Mouse (Mus musculus): Measurements from ENCODE around the gene Bckdhb. TPM values are rescaled to one million over a fixed set of nuclear protein-coding genes. Genes with fewer than 3 reads are reported as not detected.

Gene Bckdhb
- polyA plus RNA-seq, 1 experiment from 2014 or later: 35.6 TPM

DNA sequence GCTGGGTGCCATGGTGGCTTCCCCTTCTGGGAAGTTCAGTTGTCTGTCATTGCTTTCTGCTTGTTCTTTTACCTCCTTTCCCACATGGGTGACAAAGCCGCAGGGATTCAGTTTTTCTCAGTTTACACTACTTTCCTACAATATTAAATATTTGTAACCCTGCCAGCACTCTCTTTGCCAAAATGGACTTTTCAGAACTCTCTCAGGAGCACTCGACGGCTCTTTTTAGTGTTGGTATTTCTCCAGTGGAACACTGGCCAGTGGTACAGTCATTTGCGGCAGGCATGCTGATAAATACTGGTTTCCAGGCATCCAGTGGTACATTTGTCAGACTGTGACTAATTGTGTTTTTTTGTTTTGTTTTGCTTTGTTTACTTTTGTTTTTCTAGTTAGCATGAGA lies 139.2 kb downstream of the Bckdhb start:
- no peaks in the 10 kb centered on the region for H3K27me3 ChIP-seq (replicated peaks; ENCODE audit: control insufficient read depth, insufficient read depth, low read length)
- DNase-seq (ENCODE audit: low spot score): no peak
- H3K4me2 ChIP-seq (ENCODE audit: low read length): no peak overlapping the region
- ATAC-seq: no peak
- 86% methylated on average over 4 of the region's 4 CpGs for WGBS
- no peak overlapping the region for H3K4me3 ChIP-seq (ENCODE audit: low read depth, low read length)
- H3K27ac ChIP-seq (ENCODE audit: low read depth, low read length): no peak overlapping the region
- H3K36me3 ChIP-seq (ENCODE audit: control insufficient read depth, insufficient read depth, low read length): no peaks in the 10 kb centered on the region
- no peak overlapping the region for H3K9ac ChIP-seq (ENCODE audit: low read length)
- H3K9me3 ChIP-seq (replicated peaks; ENCODE audit: control insufficient read depth, low read length): no peaks in the 10 kb centered on the region
- H3K4me1 ChIP-seq (ENCODE audit: control insufficient read depth, insufficient read depth, low read length): 0 out of 2 replicates have a peak, but pooled peaks cover 3% of the 10 kb centered on the region

DNA sequence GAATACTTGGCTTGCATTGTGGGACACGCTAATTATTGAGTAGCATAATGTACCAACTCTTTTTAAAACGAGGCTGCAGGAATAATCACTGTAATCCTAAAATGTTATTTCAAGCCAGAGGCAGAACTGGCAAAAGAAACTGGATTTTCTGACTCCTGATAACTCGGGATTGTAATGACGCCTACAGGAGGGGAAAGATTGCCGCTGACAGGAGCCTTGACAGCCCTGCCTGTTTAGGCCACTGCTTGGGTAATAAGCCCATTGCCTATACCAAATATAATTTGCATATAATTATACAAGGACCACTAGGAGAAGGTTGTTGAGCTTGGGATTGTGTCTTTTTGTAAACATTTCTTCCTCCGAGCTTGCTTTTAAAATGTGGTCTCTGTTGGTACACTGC lies 145.3 kb downstream of the Bckdhb start:
- 27% methylated on average over 6 of the region's 6 CpGs for WGBS
- no peak overlapping the region for H3K9ac ChIP-seq (ENCODE audit: low read length)
- no peaks in the 10 kb centered on the region for H3K36me3 ChIP-seq (ENCODE audit: control insufficient read depth, insufficient read depth, low read length)
- ATAC-seq: peak; percentile 77
- H3K9me3 ChIP-seq (replicated peaks; ENCODE audit: control insufficient read depth, low read length): no peaks in the 10 kb centered on the region
- peak overlapping the region; percentile 41; the same call in 1 of the 2 replicates for H3K27ac ChIP-seq (ENCODE audit: low read depth, low read length)
- peaks cover 9% of the 10 kb centered on the region for H3K4me1 ChIP-seq (ENCODE audit: control insufficient read depth, insufficient read depth, low read length)
- H3K4me3 ChIP-seq (ENCODE audit: low read depth, low read length): no peak overlapping the region
- H3K4me2 ChIP-seq (ENCODE audit: low read length): no peak overlapping the region
- H3K27me3 ChIP-seq (replicated peaks; ENCODE audit: control insufficient read depth, insufficient read depth, low read length): no peaks in the 10 kb centered on the region
- peak; percentile 40 for DNase-seq (ENCODE audit: low spot score)

DNA sequence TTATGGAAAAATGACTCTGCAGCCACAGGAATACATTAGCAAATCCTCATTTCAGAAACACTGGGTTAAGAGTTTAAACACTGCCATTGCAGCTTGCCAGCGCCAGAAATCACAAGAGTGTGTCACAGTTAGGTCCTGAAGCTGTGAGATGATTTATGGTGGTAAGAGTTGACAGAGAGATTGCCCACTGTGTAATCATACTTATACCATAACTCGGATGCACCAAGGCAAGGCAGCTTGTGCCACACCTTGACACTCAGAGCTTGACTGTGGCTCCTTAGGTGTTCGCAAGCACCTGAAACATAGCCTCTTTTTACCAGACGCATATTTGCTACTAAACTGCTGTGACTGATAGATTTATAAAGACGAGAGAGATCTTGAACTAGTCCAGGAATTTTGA lies 145.8 kb downstream of the Bckdhb start:
- no peaks in the 10 kb centered on the region for H3K9me3 ChIP-seq (replicated peaks; ENCODE audit: control insufficient read depth, low read length)
- no peaks in the 10 kb centered on the region for H3K27me3 ChIP-seq (replicated peaks; ENCODE audit: control insufficient read depth, insufficient read depth, low read length)
- no peak for DNase-seq (ENCODE audit: low spot score)
- H3K9ac ChIP-seq (ENCODE audit: low read length): no peak overlapping the region
- no peaks in the 10 kb centered on the region for H3K36me3 ChIP-seq (ENCODE audit: control insufficient read depth, insufficient read depth, low read length)
- H3K27ac ChIP-seq (ENCODE audit: low read depth, low read length): peak overlapping the region; percentile 41; the same call in 1 of the 2 replicates
- ATAC-seq: peak; percentile 27
- H3K4me2 ChIP-seq (ENCODE audit: low read length): no peak overlapping the region
- H3K4me1 ChIP-seq (ENCODE audit: control insufficient read depth, insufficient read depth, low read length): peaks cover 9% of the 10 kb centered on the region
- WGBS: 50% methylated on average over 5 of the region's 5 CpGs
- H3K4me3 ChIP-seq (ENCODE audit: low read depth, low read length): no peak overlapping the region

DNA sequence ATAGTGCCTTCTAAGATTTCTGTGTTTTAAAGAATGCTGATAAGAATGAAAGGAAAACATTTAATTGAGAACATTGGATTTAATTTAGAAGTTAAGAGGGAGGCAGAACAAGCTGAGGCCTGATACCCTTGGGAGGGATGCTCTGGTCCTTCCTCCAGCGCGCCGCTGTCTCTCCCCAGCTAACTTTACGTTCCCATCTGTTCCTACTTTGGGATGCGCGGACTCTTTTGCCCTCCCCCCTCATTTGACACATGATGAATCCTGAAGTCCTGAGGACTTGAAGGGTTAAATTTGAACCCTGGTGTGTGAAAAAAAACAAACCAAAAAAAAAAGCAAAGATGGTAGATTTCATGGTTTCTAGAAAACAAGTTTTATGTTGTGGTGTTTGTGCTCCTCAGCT lies 147.6 kb downstream of the Bckdhb start:
- 91% methylated on average over 6 of the region's 6 CpGs for WGBS
- DNase-seq (ENCODE audit: low spot score) (no peak), ATAC-seq (no peak)
- peaks cover 6% of the 10 kb centered on the region for H3K4me1 ChIP-seq (ENCODE audit: control insufficient read depth, insufficient read depth, low read length)
- H3K4me2 ChIP-seq (ENCODE audit: low read length): no peak overlapping the region
- H3K4me3 ChIP-seq (ENCODE audit: low read depth, low read length): no peak overlapping the region
- no peaks in the 10 kb centered on the region for H3K36me3 ChIP-seq (ENCODE audit: control insufficient read depth, insufficient read depth, low read length)
- no peaks in the 10 kb centered on the region for H3K27me3 ChIP-seq (replicated peaks; ENCODE audit: control insufficient read depth, insufficient read depth, low read length)
- H3K9me3 ChIP-seq (replicated peaks; ENCODE audit: control insufficient read depth, low read length): no peaks in the 10 kb centered on the region
- no peak overlapping the region for H3K9ac ChIP-seq (ENCODE audit: low read length)
- no peak overlapping the region for H3K27ac ChIP-seq (ENCODE audit: low read depth, low read length)

DNA sequence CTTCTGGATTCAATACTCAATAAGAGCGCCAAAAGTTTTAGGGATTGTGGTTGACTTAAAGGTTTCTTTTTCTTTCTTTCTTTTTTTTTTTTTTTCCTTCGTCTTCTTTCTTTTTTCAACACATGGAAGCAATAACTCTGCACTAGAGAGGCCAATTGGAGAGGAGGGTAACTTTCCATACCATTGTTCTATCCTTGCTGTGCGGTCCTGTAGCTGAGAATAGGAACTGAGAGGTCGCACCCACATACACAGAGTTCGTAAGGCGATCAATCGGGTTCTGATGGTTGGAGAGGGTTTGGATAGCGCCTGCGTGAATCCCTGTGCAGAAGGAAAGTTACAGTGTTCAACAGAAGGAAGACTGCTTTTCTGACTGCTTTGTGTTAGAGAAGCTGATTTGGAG lies 148.3 kb downstream of the Bckdhb start:
- no peak overlapping the region for H3K4me2 ChIP-seq (ENCODE audit: low read length)
- H3K27me3 ChIP-seq (replicated peaks; ENCODE audit: control insufficient read depth, insufficient read depth, low read length): no peaks in the 10 kb centered on the region
- no peaks in the 10 kb centered on the region for H3K36me3 ChIP-seq (ENCODE audit: control insufficient read depth, insufficient read depth, low read length)
- peaks cover 6% of the 10 kb centered on the region for H3K4me1 ChIP-seq (ENCODE audit: control insufficient read depth, insufficient read depth, low read length)
- H3K27ac ChIP-seq (ENCODE audit: low read depth, low read length): no peak overlapping the region
- no peak overlapping the region for H3K9ac ChIP-seq (ENCODE audit: low read length)
- no peaks in the 10 kb centered on the region for H3K9me3 ChIP-seq (replicated peaks; ENCODE audit: control insufficient read depth, low read length)
- WGBS: 83% methylated on average over 9 of the region's 9 CpGs
- DNase-seq (ENCODE audit: low spot score): no peak
- ATAC-seq: no peak
- no peak overlapping the region for H3K4me3 ChIP-seq (ENCODE audit: low read depth, low read length)

DNA sequence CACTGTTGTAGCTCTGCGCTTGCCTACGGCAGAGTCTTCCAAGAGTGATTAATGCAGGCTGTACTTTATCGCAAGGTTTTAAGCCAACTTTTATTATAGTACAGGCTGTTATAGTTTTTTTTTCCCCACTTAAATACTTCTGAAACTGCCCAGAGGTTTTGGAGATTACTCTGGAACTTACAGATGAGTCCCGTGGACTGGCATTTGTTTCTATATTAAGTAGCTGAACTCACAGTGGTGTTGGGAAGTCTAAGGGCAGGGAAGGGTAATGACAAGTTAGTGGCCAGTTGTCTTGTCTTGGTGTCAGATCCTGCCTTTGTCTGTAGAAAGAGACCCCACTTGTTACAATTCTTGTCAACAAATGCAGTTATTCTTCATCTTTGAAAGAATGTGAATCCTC lies 158.6 kb downstream of the Bckdhb start:
- H3K27me3 ChIP-seq (replicated peaks; ENCODE audit: control insufficient read depth, insufficient read depth, low read length): no peaks in the 10 kb centered on the region
- H3K4me1 ChIP-seq (ENCODE audit: control insufficient read depth, insufficient read depth, low read length): no peaks in the 10 kb centered on the region
- H3K4me2 ChIP-seq (ENCODE audit: low read length): no peak overlapping the region
- DNase-seq (ENCODE audit: low spot score) (no peak), ATAC-seq (no peak)
- H3K9me3 ChIP-seq (replicated peaks; ENCODE audit: control insufficient read depth, low read length): no peaks in the 10 kb centered on the region
- 90% methylated on average over 4 of the region's 4 CpGs for WGBS
- no peak overlapping the region for H3K4me3 ChIP-seq (ENCODE audit: low read depth, low read length)
- H3K36me3 ChIP-seq (ENCODE audit: control insufficient read depth, insufficient read depth, low read length): no peaks in the 10 kb centered on the region
- H3K27ac ChIP-seq (ENCODE audit: low read depth, low read length): no peak overlapping the region
- H3K9ac ChIP-seq (ENCODE audit: low read length): no peak overlapping the region

DNA sequence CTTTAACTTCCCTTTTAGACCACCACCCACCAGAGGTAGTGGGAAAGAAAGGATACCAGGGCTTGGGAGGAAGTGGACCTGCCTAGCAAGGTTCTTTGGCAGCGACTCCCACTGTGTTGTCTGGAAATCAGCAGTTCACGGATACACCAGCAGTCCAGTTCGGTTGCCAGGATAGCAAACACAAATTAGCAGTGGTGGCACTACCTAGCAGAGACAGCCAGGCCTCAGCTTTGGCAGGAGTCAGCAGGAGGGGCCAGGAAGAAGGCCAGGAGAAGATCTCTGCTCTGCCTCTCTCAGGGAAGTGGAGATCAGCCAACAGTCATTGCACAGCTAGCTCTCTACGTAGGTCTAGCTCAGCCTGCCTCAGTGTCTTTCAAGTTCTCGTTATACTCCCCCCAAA lies 159.7 kb downstream of the Bckdhb start:
- H3K4me1 ChIP-seq (ENCODE audit: control insufficient read depth, insufficient read depth, low read length): no peaks in the 10 kb centered on the region
- no peaks in the 10 kb centered on the region for H3K36me3 ChIP-seq (ENCODE audit: control insufficient read depth, insufficient read depth, low read length)
- no peak overlapping the region for H3K27ac ChIP-seq (ENCODE audit: low read depth, low read length)
- no peak overlapping the region for H3K9ac ChIP-seq (ENCODE audit: low read length)
- no peak overlapping the region for H3K4me2 ChIP-seq (ENCODE audit: low read length)
- DNase-seq (ENCODE audit: low spot score) (no peak), ATAC-seq (no peak; the same call in 1 of the 2 replicates)
- no peak overlapping the region for H3K4me3 ChIP-seq (ENCODE audit: low read depth, low read length)
- H3K27me3 ChIP-seq (replicated peaks; ENCODE audit: control insufficient read depth, insufficient read depth, low read length): no peaks in the 10 kb centered on the region
- H3K9me3 ChIP-seq (replicated peaks; ENCODE audit: control insufficient read depth, low read length): no peaks in the 10 kb centered on the region
- WGBS: 78% methylated on average over 5 of the region's 5 CpGs

DNA sequence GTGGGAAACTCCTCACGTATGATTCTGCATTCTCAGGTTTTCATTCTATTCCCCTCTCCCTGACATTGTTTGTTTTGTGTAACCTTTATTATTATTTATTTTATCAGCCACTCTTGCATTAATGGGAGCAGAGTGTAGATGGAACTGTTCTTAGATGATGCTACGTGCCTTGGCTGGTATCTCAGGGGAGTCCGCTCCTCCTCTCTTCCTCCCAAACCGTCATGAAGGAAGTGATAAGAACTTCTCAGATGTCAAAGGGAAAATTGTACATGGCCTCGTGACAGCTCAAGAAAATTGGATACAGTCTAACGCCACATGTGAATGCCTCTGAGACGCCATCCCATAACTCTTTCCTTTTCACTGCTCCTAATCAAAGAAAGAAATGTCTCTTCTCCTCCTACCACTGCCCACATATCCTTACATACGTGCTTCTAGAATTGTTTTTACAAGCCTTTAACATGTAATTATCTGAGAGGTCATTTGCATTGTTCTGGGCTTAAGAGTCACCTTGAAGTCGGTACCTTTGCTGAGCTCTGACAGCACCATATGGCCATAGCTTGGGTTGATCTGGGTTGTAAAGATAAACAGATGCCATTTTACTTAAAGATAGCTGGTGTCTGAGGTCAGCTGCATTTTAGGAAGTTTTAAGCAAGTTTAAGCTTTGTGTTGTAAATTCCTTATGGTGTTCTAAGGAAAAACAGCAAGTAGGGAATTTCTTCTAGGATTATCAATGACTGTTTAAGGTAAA lies 165.5 kb downstream of the Bckdhb start:
- ATAC-seq (no peak), DNase-seq (ENCODE audit: low spot score) (no peak)
- Histone ChIP-seq H3K4me1 (ENCODE audit: control insufficient read depth, insufficient read depth, low read length) (no peaks in the 10 kb centered on the region), H3K9me3 (replicated peaks; ENCODE audit: control insufficient read depth, low read length) (no peaks in the 10 kb centered on the region), H3K9ac (ENCODE audit: low read length) (no peak overlapping the region), H3K4me2 (ENCODE audit: low read length) (no peak overlapping the region), H3K4me3 (ENCODE audit: low read depth, low read length) (no peak overlapping the region), H3K27ac (ENCODE audit: low read depth, low read length) (no peak overlapping the region), H3K27me3 (replicated peaks; ENCODE audit: control insufficient read depth, insufficient read depth, low read length) (no peaks in the 10 kb centered on the region), H3K36me3 (ENCODE audit: control insufficient read depth, insufficient read depth, low read length) (no peaks in the 10 kb centered on the region)
- WGBS: 87% methylated on average over 9 of the region's 9 CpGs

DNA sequence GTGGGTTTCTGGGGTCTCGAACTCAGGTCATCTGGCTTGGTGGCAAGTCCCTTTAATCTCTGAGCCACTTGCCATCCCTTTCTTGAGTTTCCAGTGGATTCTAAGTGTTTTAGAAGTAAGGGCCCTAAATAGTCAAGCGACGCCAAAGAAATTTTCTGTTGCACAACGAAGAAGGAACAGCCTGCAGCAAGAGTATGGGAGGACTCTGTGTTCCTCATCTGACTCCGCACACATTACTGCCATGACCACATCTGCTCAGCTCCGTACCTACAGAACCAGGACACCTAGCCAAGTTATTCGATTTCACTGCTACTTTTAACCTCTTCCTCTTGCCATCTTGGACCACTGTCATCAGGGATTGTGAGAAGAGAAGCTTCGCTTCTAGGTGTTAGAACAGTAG lies 168.0 kb downstream of the Bckdhb start:
- Histone ChIP-seq H3K27ac (ENCODE audit: low read depth, low read length) (no peak overlapping the region), H3K4me3 (ENCODE audit: low read depth, low read length) (no peak overlapping the region), H3K36me3 (ENCODE audit: control insufficient read depth, insufficient read depth, low read length) (no peaks in the 10 kb centered on the region), H3K27me3 (replicated peaks; ENCODE audit: control insufficient read depth, insufficient read depth, low read length) (no peaks in the 10 kb centered on the region), H3K4me1 (ENCODE audit: control insufficient read depth, insufficient read depth, low read length) (no peaks in the 10 kb centered on the region), H3K4me2 (ENCODE audit: low read length) (no peak overlapping the region), H3K9me3 (replicated peaks; ENCODE audit: control insufficient read depth, low read length) (no peaks in the 10 kb centered on the region), H3K9ac (ENCODE audit: low read length) (no peak overlapping the region)
- DNase-seq (ENCODE audit: low spot score): no peak
- ATAC-seq: no peak
- 93% methylated on average over 8 of the region's 8 CpGs for WGBS
